Mouse (Mus musculus): ENCODE results near the gene Opn3. TPM values are rescaled to one million over a fixed set of nuclear protein-coding genes. Genes with fewer than 3 reads are reported as not detected.

Opn3 gene
- total and polyA plus RNA-seq, 3 experiments, result 0.89 to 2.9 (median 1.6) TPM

GRCm38 (mm10) chr1:175614992-175615391, 77.6 kb downstream of the Opn3 start:
- TF ChIP-seq TCF12 (IDR thresholded peaks at IDR 0.05; ENCODE audit: low read depth, low read length) (peak; percentile 66; the same call in 1 of the 2 replicates), HCFC1 (IDR thresholded peaks at IDR 0.05; ENCODE audit: low read depth, low read length) (no peak), IRF4 (IDR thresholded peaks at IDR 0.05; ENCODE audit: low read depth, low read length) (no peak), ETS1 (conservative IDR thresholded peaks at IDR 0.05; ENCODE audit: low read depth, low read length) (peak; percentile 66), JUN (IDR thresholded peaks at IDR 0.05; ENCODE audit: insufficient read depth, low read depth, low read length) (peak; percentile 16; the same call in 1 of the 2 replicates), MYC (IDR thresholded peaks at IDR 0.05; ENCODE audit: low read depth, low read length) (0 out of 2 replicates have a peak, but pooled peaks have one; percentile 23), BHLHE40 (IDR thresholded peaks at IDR 0.05; ENCODE audit: low read depth, low read length) (peak; percentile 77), MEF2A (IDR thresholded peaks at IDR 0.05; ENCODE audit: borderline replicate concordance, low read depth, low read length) (peak; percentile 20; the same call in 1 of the 2 replicates), E2F4 (IDR thresholded peaks at IDR 0.05; ENCODE audit: insufficient replicate concordance, low read depth, low read length) (no peak)
- Histone ChIP-seq H3K9ac (ENCODE audit: insufficient read depth, low read depth) (no peak overlapping the region), H3K36me3 (replicated peaks in 1 of 2; ENCODE audit: control insufficient read depth in 1 of 2, insufficient read depth in 1 of 2, low read length in 1 of 2) (peaks cover 61 to 86% of the 10 kb centered on the region in 2 experiments), H3K27ac (ENCODE audit: insufficient read depth, low read depth) (no peak overlapping the region), H3K27me3 (replicated peaks) (no peaks in the 10 kb centered on the region), H3K79me2 (replicated peaks; ENCODE audit: control insufficient read depth, extremely low read depth, insufficient read depth, poor library complexity, severe bottlenecking) (no peaks in the 10 kb centered on the region), H3K4me1 (ENCODE audit: control insufficient read depth in 1 of 2, insufficient read depth in 2 of 2) (peaks cover 3 to 41% of the 10 kb centered on the region in 2 experiments; a peak in 3 of 4 replicates), H3K4me2 (ENCODE audit: insufficient read depth, low read depth, poor library complexity, severe bottlenecking) (no peak overlapping the region), H3K4me3 (replicated peaks in 1 of 3; ENCODE audit: low read depth in 2 of 3, low read length in 2 of 3, poor library complexity in 1 of 3) (no peak overlapping the region), H3K9me3 (replicated peaks; ENCODE audit: low read length) (no peaks in the 10 kb centered on the region)
- dilution Hi-C loops (cut with MboI; ENCODE audit: extremely low pct_ligation_motif_present, extremely low pct_unique_long_range_greater_than_20kb, low sequenced_read_pairs) (no loop called here), in situ Hi-C loops (cut with MboI; ENCODE audit: low pct_ligation_motif_present, low pct_unique_long_range_greater_than_20kb, low sequenced_read_pairs) (no loop called here)
- DNase-seq (ENCODE audit: extremely low read depth), result peak; percentile 79

Other genes with a start within 250 kb of the Opn3 start
- 0.04 and 0.08 TPM in 2 replicates for gene Rgs7, start 200.3 kb downstream of the Opn3 start, total RNA-seq (2012; rRNA removed)
- gene Rgs7, start 200.3 kb downstream of the Opn3 start, total RNA-seq (2014; rRNA removed), result 0.09 and 0.27 TPM in 2 replicates
- gene Rgs7, start 200.3 kb downstream of the Opn3 start, polyA plus RNA-seq (2012; ENCODE audit: insufficient read length, low read depth), result 0.30 TPM in 1 of 2 replicates, not detected in the other
- gene Kmo, start 72.4 kb downstream of the Opn3 start, total RNA-seq (2012; rRNA removed), result 9.7 and 13.2 TPM in 2 replicates
- gene Kmo, start 72.4 kb downstream of the Opn3 start, total RNA-seq (2014; rRNA removed), result 49.2 and 50.6 TPM in 2 replicates
- gene Kmo, start 72.4 kb downstream of the Opn3 start, polyA plus RNA-seq (2012; ENCODE audit: insufficient read length, low read depth), result 42.5 and 48.1 TPM in 2 replicates
- 100 and 104 TPM in 2 replicates for gene Fh1, start 67.1 kb downstream of the Opn3 start, total RNA-seq (2012; rRNA removed)
- 113 and 120 TPM in 2 replicates for gene Fh1, start 67.1 kb downstream of the Opn3 start, total RNA-seq (2014; rRNA removed)
- gene Fh1, start 67.1 kb downstream of the Opn3 start, polyA plus RNA-seq (2012; ENCODE audit: insufficient read length, low read depth), result 122 and 175 TPM in 2 replicates
- gene Chml, start 125 bp upstream of the Opn3 start, total RNA-seq (2012; rRNA removed), result 3.3 and 4.1 TPM in 2 replicates
- gene Chml, start 125 bp upstream of the Opn3 start, total RNA-seq (2014; rRNA removed), result 6.0 and 6.7 TPM in 2 replicates
- 2.7 and 3.1 TPM in 2 replicates for gene Chml, start 125 bp upstream of the Opn3 start, polyA plus RNA-seq (2012; ENCODE audit: insufficient read length, low read depth)
- gene Wdr64, start 5.8 kb upstream of the Opn3 start, total RNA-seq (2012; rRNA removed), result not detected in 2 replicates
- gene Wdr64, start 5.8 kb upstream of the Opn3 start, total RNA-seq (2014; rRNA removed), result not detected in 2 replicates
- gene Wdr64, start 5.8 kb upstream of the Opn3 start, polyA plus RNA-seq (2012; ENCODE audit: insufficient read length, low read depth), result not detected in 2 replicates
- 51.6 and 79.2 TPM in 2 replicates for gene Exo1, start 187.8 kb upstream of the Opn3 start, total RNA-seq (2012; rRNA removed)
- gene Exo1, start 187.8 kb upstream of the Opn3 start, total RNA-seq (2014; rRNA removed), result 95.2 and 110 TPM in 2 replicates
- 139 and 144 TPM in 2 replicates for gene Exo1, start 187.8 kb upstream of the Opn3 start, polyA plus RNA-seq (2012; ENCODE audit: insufficient read length, low read depth)
- gene Gm38100, start 227.6 kb upstream of the Opn3 start, total RNA-seq (2012; rRNA removed), result not detected in 2 replicates
- gene Gm38100, start 227.6 kb upstream of the Opn3 start, total RNA-seq (2014; rRNA removed), result not detected in 2 replicates
- 0.18 TPM in 1 of 2 replicates, not detected in the other for gene Gm38100, start 227.6 kb upstream of the Opn3 start, polyA plus RNA-seq (2012; ENCODE audit: insufficient read length, low read depth)

Measured in CH12.LX (cell line).